ENCODE assay signal across 19 mouse cellular contexts in genomic region chr10:59781205-59781931, GRCm38 (mm10).
DNase-seq lines count a peak whose midpoint lies in the region; ATAC-seq and TF ChIP-seq lines count a peak whose summit lies in the region.
"Had no signal": no experiment of that assay in that cellular context is flagged by ENCODE, and none has a peak within 500 bp of the region (broad histone marks: within the 10 kb centered on the region; RNA-seq: fewer than 3 reads in every experiment).

No protein-coding gene starts in this region.

- TF ChIP-seq EP300 in liver, embryonic 14.5 days (IDR thresholded peaks at IDR 0.05; ENCODE audit: low read depth) = no peak

- no peaks in the 10 kb centered on the region for H3K9me3 ChIP-seq in liver, embryonic 14.5 days (ENCODE audit: control insufficient read depth, low read length)
- no peaks in the 10 kb centered on the region for H3K9me3 ChIP-seq in forebrain, embryonic 13.5 days (replicated peaks)
- H3K9me3 ChIP-seq in limb, embryonic 10.5 days (replicated peaks) = no peaks in the 10 kb centered on the region
- H3K9me3 ChIP-seq: limb, embryonic 13.5 days; stomach, embryonic 15.5 days had no signal

- no peaks in the 10 kb centered on the region for H3K27me3 ChIP-seq in liver, embryonic 14.5 days (ENCODE audit: control insufficient read depth, insufficient read depth, low read length)
- H3K27me3 ChIP-seq in forebrain, embryonic 13.5 days = no peaks in the 10 kb centered on the region
- H3K27me3 ChIP-seq in limb, embryonic 10.5 days (ENCODE audit: low read depth, poor library complexity, severe bottlenecking) = no peaks in the 10 kb centered on the region
- H3K27me3 ChIP-seq: CH12.LX; limb, embryonic 13.5 days; Patski; stomach, embryonic 15.5 days had no signal

- H3K4me2 ChIP-seq in liver, embryonic 14.5 days (ENCODE audit: low read depth) = no peak overlapping the region
- H3K4me2 ChIP-seq in forebrain, embryonic 13.5 days = no peak overlapping the region
- H3K4me2 ChIP-seq: heart, embryonic 11.5 days; limb, embryonic 13.5 days; stomach, embryonic 15.5 days had no signal

- 72% methylated on average over 7 of the region's 7 CpGs for WGBS in liver, embryonic 14.5 days (ENCODE audit: insufficient replicate concordance)
- WGBS in forebrain, embryonic 13.5 days = 48% methylated on average over 7 of the region's 7 CpGs
- 82% methylated on average over 7 of the region's 7 CpGs for WGBS in limb, embryonic 10.5 days

- no peak for DNase-seq in liver, embryonic 14.5 days (ENCODE audit: low read depth in 3 of 3, low spot score in 3 of 3)
- no peak for DNase-seq in liver
- DNase-seq in limb, embryonic 10.5 days (ENCODE audit: low spot score) = no peak
- DNase-seq in retina, postnatal 1 day = peak; percentile 68
- no peak for DNase-seq in yolk sac, embryonic 10.5 days (ENCODE audit: low spot score)
- no peak for DNase-seq in B cell, adult 2 months
- DNase-seq: adrenal gland, adult 8-10 months; gastrocnemius, postnatal 10 days; kidney, postnatal 14 days; lung, postnatal 10 days; right cerebral cortex, postnatal 4 days; thymus, postnatal 36 days had no signal

- H3K27ac ChIP-seq in liver, embryonic 14.5 days = no peak overlapping the region
- no peak overlapping the region for H3K27ac ChIP-seq in forebrain, embryonic 13.5 days
- H3K27ac ChIP-seq in limb, embryonic 10.5 days = peak overlapping the region; percentile 61; the same call in 1 of the 2 replicates
- H3K27ac ChIP-seq: limb, embryonic 13.5 days; stomach, embryonic 15.5 days had no signal

- H3K4me3 ChIP-seq in liver, embryonic 14.5 days (ENCODE audit: insufficient read depth in 1 of 2, low read depth in 2 of 2, low read length in 2 of 2) = no peak overlapping the region
- H3K4me3 ChIP-seq in forebrain, embryonic 13.5 days = no peak overlapping the region
- H3K4me3 ChIP-seq in limb, embryonic 10.5 days = no peak overlapping the region
- H3K4me3 ChIP-seq: limb, embryonic 13.5 days; myocyte; stomach, embryonic 15.5 days had no signal

- H3K4me1 ChIP-seq in liver, embryonic 14.5 days (replicated peaks; ENCODE audit: control insufficient read depth in 2 of 2, insufficient read depth in 2 of 2, low read length in 1 of 2) = peaks cover 0 to 8% of the 10 kb centered on the region in 2 experiments; a peak in 1 of 4 replicates
- peaks cover 16% of the 10 kb centered on the region for H3K4me1 ChIP-seq in forebrain, embryonic 13.5 days
- peaks cover 22% of the 10 kb centered on the region for H3K4me1 ChIP-seq in limb, embryonic 10.5 days
- H3K4me1 ChIP-seq: stomach, embryonic 15.5 days had no signal

- TF ChIP-seq CTCF in liver, embryonic 14.5 days (IDR thresholded peaks at IDR 0.05; ENCODE audit: low read depth) = 0 out of 2 replicates have a peak, but pooled peaks have one; percentile 24

- ATAC-seq in liver, embryonic 14.5 days (ENCODE audit: insufficient read depth) = no peak
- peak; percentile 75 for ATAC-seq in forebrain, embryonic 13.5 days
- ATAC-seq: Patski had no signal

- no peak overlapping the region for H3K9ac ChIP-seq in liver, embryonic 14.5 days (replicated peaks)
- no peak overlapping the region for H3K9ac ChIP-seq in forebrain, embryonic 13.5 days
- H3K9ac ChIP-seq: limb, embryonic 13.5 days; stomach, embryonic 15.5 days had no signal

- H3K36me3 ChIP-seq in liver, embryonic 14.5 days (replicated peaks; ENCODE audit: control insufficient read depth, insufficient read depth, low read depth) = peaks cover 2% of the 10 kb centered on the region; the same call in 1 of the 2 replicates
- peaks cover 3% of the 10 kb centered on the region; the same call in 1 of the 2 replicates for H3K36me3 ChIP-seq in forebrain, embryonic 13.5 days (ENCODE audit: poor library complexity, severe bottlenecking)
- 0 out of 2 replicates have a peak, but pooled peaks cover 3% of the 10 kb centered on the region for H3K36me3 ChIP-seq in limb, embryonic 10.5 days
- H3K36me3 ChIP-seq: stomach, embryonic 15.5 days had no signal
